Mouse (Mus musculus): ENCODE measurements around the gene Fyb. TPM values are rescaled to one million over a fixed set of nuclear protein-coding genes. Genes with fewer than 3 reads are reported as not detected.
A peak's percentile ranks its signal among the peaks of the same experiment; 100 is the strongest.

The Fyb gene
- total and polyA plus RNA-seq, 2 experiments from 2014 or later = 2.2 to 3.6 TPM

DNA sequence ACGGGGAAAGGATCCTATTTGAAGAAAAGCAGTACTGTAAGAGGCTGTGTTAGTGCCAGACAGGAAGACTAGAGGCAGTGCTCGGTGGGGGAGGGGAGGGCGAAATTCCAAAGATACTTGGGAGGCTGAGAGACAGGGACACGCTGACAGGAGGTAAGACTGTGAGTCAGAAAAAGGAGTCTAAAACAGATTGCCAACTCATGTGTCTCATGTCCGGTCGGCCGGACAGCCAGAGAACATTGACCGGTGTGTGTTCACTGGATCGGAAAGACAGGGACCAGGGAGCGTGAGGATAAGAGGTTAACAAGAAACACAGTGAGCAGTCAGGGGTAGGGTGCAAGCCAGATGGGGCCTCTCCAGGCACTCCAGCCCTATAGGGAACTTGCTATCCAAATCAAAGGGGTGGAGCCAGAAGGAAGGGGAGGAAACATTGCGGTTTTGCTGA is 42.3 kb downstream of the Fyb start:
- no peaks in the 10 kb centered on the region for H3K36me3 ChIP-seq (ENCODE audit: insufficient read depth, low read length)
- no peaks in the 10 kb centered on the region for H3K4me1 ChIP-seq (ENCODE audit: insufficient read depth, low read length)
- ATAC-seq (ENCODE audit: low FRiP score) = no peak
- H3K27me3 ChIP-seq (ENCODE audit: insufficient read depth, low read length) = no peaks in the 10 kb centered on the region
- H3K4me3 ChIP-seq (ENCODE audit: low read depth, low read length) = peak overlapping the region; percentile 6; the same call in 1 of the 2 replicates
- no peak overlapping the region for H3K27ac ChIP-seq (ENCODE audit: low read depth, low read length)
- no peak for TF ChIP-seq CTCF (IDR thresholded peaks at IDR 0.05)
- no peak overlapping the region for H3K9ac ChIP-seq (replicated peaks; ENCODE audit: low read length, poor library complexity, severe bottlenecking)
- WGBS = 35% methylated on average over 11 of the region's 11 CpGs
- no peak for DNase-seq (ENCODE audit: low spot score)
- peak overlapping the region; percentile 39 for H3K4me2 ChIP-seq (ENCODE audit: low read depth, low read length, poor library complexity, severe bottlenecking)
- no peaks in the 10 kb centered on the region for H3K9me3 ChIP-seq (ENCODE audit: low read length)

DNA sequence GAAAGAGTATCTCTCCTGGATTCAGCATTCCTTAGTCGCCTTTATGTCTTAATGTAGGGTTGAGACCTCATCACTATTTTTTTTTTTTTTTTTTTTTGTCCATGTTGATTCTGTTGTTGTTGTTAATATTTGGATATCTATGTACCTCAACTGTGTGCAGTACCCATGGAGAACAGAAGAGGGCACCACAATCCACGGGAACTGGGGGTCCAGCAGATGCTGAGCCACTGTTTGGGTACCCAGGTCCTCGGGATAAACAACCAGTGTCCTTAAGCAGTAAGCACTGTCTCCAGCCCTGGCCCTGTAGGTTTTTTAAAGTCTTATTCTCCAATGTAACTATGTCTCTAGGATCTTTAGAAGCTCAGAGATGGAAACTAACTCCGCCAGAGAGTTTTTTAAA is 43.2 kb downstream of the Fyb start:
- Histone ChIP-seq H3K9ac (replicated peaks; ENCODE audit: low read length, poor library complexity, severe bottlenecking) (no peak overlapping the region), H3K4me3 (ENCODE audit: low read depth, low read length) (no peak overlapping the region), H3K4me2 (ENCODE audit: low read depth, low read length, poor library complexity, severe bottlenecking) (no peak overlapping the region), H3K9me3 (ENCODE audit: low read length) (no peaks in the 10 kb centered on the region), H3K27ac (ENCODE audit: low read depth, low read length) (no peak overlapping the region), H3K36me3 (ENCODE audit: insufficient read depth, low read length) (no peaks in the 10 kb centered on the region), H3K4me1 (ENCODE audit: insufficient read depth, low read length) (no peaks in the 10 kb centered on the region), H3K27me3 (ENCODE audit: insufficient read depth, low read length) (no peaks in the 10 kb centered on the region)
- TF ChIP-seq CTCF (IDR thresholded peaks at IDR 0.05) = peak; percentile 36
- 94% methylated on average over 4 of the region's 4 CpGs for WGBS
- ATAC-seq (ENCODE audit: low FRiP score) (no peak), DNase-seq (ENCODE audit: low spot score) (no peak)

DNA sequence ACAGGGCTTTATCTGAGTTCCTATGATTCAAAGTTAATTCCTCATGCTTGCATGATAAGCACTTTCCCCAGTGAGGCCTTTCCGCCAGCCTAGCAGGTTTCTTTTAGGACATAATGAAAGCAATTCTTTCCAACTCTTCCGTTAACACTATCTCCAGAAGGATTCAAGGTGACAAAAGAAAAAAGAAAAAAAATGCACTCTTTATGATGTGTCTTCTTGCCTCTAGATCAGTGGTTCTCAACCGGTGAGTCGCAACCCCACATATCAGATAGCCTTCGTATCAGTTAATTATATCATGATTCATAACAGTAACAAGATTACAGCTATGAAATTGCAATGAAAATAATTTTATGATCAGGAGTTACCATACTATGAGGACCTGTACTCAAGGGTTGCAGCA is 45.3 kb downstream of the Fyb start:
- ATAC-seq (ENCODE audit: low FRiP score) (no peak), DNase-seq (ENCODE audit: low spot score) (no peak)
- H3K27ac ChIP-seq (ENCODE audit: low read depth, low read length) = no peak overlapping the region
- H3K27me3 ChIP-seq (ENCODE audit: insufficient read depth, low read length) = no peaks in the 10 kb centered on the region
- 82% methylated on average over 5 of the region's 5 CpGs for WGBS
- no peaks in the 10 kb centered on the region for H3K4me1 ChIP-seq (ENCODE audit: insufficient read depth, low read length)
- no peaks in the 10 kb centered on the region for H3K9me3 ChIP-seq (ENCODE audit: low read length)
- TF ChIP-seq CTCF (IDR thresholded peaks at IDR 0.05) = no peak
- no peak overlapping the region for H3K4me3 ChIP-seq (ENCODE audit: low read depth, low read length)
- H3K4me2 ChIP-seq (ENCODE audit: low read depth, low read length, poor library complexity, severe bottlenecking) = no peak overlapping the region
- H3K36me3 ChIP-seq (ENCODE audit: insufficient read depth, low read length) = no peaks in the 10 kb centered on the region
- no peak overlapping the region for H3K9ac ChIP-seq (replicated peaks; ENCODE audit: low read length, poor library complexity, severe bottlenecking)

DNA sequence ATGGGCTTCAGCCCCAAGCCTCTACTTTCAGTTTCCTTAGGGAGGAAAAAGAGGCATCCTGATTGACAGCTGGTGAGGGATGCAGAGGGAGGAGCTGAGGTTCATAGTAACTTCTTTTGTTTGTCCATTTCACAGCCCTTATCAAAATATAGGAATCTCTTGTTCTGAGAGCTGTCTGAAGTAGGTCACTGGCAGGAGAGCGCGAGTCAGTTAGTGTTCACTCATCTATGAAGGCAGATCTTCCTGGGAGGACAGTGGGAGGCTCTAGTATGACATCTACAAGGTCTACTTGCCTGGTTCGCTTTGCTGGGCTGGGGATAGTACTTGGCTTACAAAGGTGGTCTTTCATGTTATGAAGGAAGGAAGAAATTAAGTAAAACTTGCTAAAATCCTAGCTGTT is 46.0 kb downstream of the Fyb start:
- H3K9ac ChIP-seq (replicated peaks; ENCODE audit: low read length, poor library complexity, severe bottlenecking) = no peak overlapping the region
- H3K4me3 ChIP-seq (ENCODE audit: low read depth, low read length) = no peak overlapping the region
- no peak overlapping the region for H3K4me2 ChIP-seq (ENCODE audit: low read depth, low read length, poor library complexity, severe bottlenecking)
- H3K27ac ChIP-seq (ENCODE audit: low read depth, low read length) = no peak overlapping the region
- no peaks in the 10 kb centered on the region for H3K36me3 ChIP-seq (ENCODE audit: insufficient read depth, low read length)
- 78% methylated on average over 3 of the region's 3 CpGs for WGBS
- no peak for TF ChIP-seq CTCF (IDR thresholded peaks at IDR 0.05)
- no peak for DNase-seq (ENCODE audit: low spot score)
- H3K9me3 ChIP-seq (ENCODE audit: low read length) = no peaks in the 10 kb centered on the region
- H3K4me1 ChIP-seq (ENCODE audit: insufficient read depth, low read length) = no peaks in the 10 kb centered on the region
- no peaks in the 10 kb centered on the region for H3K27me3 ChIP-seq (ENCODE audit: insufficient read depth, low read length)
- ATAC-seq (ENCODE audit: low FRiP score) = no peak

DNA sequence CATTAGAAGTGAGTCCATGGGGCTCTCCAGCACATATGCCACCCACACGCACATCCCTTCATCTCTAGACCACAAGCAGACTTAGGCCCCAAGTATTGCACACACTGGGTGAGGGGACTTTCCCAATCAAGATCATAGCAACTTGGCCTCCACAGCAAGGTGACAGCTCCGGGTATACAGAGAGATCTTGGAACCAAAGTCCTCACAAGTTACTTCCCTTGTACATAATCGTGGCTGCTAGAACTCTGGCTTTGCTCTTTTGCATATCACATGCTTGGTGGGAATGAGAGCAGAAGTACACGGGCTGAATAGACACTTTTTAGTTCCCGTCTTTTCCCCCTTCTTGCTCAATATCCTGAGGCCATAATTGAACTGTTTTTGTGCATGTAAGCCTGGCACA is 46.4 kb downstream of the Fyb start:
- TF ChIP-seq CTCF (IDR thresholded peaks at IDR 0.05) = no peak
- WGBS = 79% methylated on average over 5 of the region's 5 CpGs
- H3K4me2 ChIP-seq (ENCODE audit: low read depth, low read length, poor library complexity, severe bottlenecking) = no peak overlapping the region

DNA sequence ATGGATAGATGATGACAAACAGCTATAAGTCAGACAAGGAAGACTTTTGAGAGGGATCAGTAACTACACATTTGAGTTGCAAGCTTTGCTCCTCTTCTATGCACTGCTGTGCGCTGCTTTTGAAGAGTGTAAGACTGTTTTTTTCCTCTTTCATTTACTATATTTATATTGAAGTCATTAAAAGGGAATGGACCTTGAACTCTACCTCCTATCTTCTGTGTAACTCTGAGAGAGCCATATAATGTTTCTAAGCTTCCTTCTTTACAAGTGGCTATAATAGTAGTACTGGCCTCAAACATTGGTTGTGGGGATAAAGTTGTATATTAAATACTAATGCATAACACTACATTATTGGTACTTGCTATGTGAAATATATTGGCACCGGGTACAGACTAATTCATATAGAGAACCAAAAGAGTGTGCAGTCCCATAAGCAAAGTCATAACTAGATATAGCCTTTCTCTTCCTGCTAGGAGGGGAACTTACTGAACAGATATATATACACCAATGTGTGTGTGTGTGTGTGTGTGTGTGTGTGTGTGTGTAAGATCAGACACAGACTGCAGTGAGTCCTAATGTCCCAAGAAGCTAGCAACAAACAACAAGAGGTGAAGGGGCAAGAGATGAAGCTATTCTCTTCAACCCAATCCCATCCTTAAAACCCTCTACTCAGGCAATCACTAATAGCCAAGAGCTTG is 47.7 kb downstream of the Fyb start:
- no peak overlapping the region for H3K4me2 ChIP-seq (ENCODE audit: low read depth, low read length, poor library complexity, severe bottlenecking)
- H3K27ac ChIP-seq (ENCODE audit: low read depth, low read length) = no peak overlapping the region
- H3K27me3 ChIP-seq (ENCODE audit: insufficient read depth, low read length) = no peaks in the 10 kb centered on the region
- H3K9me3 ChIP-seq (ENCODE audit: low read length) = no peaks in the 10 kb centered on the region
- ATAC-seq (ENCODE audit: low FRiP score) (peak; percentile 11; the same call in 1 of the 2 replicates), DNase-seq (ENCODE audit: low spot score) (no peak)
- no peaks in the 10 kb centered on the region for H3K4me1 ChIP-seq (ENCODE audit: insufficient read depth, low read length)
- no peak overlapping the region for H3K4me3 ChIP-seq (ENCODE audit: low read depth, low read length)
- H3K9ac ChIP-seq (replicated peaks; ENCODE audit: low read length, poor library complexity, severe bottlenecking) = no peak overlapping the region
- no peak for TF ChIP-seq CTCF (IDR thresholded peaks at IDR 0.05)
- 92% methylated on average over 2 of the region's 2 CpGs for WGBS
- H3K36me3 ChIP-seq (ENCODE audit: insufficient read depth, low read length) = no peaks in the 10 kb centered on the region

More for the DNA sequence above, 46.4 kb downstream of the Fyb start:
- no peak for DNase-seq (ENCODE audit: low spot score)
- no peak for ATAC-seq (ENCODE audit: low FRiP score)
- Histone ChIP-seq H3K9me3 (ENCODE audit: low read length) (no peaks in the 10 kb centered on the region), H3K27me3 (ENCODE audit: insufficient read depth, low read length) (no peaks in the 10 kb centered on the region), H3K36me3 (ENCODE audit: insufficient read depth, low read length) (no peaks in the 10 kb centered on the region), H3K9ac (replicated peaks; ENCODE audit: low read length, poor library complexity, severe bottlenecking) (no peak overlapping the region), H3K4me3 (ENCODE audit: low read depth, low read length) (no peak overlapping the region), H3K27ac (ENCODE audit: low read depth, low read length) (no peak overlapping the region), H3K4me1 (ENCODE audit: insufficient read depth, low read length) (no peaks in the 10 kb centered on the region)

All from midbrain, postnatal 0 days (tissue).